ENCODE assay signal across 21 mouse cellular contexts in genomic region chr5:86083987-86084386, GRCm38 (mm10). TPM values are rescaled to one million over a fixed set of nuclear protein-coding genes. Genes with fewer than 3 reads are reported as not detected.
DNase-seq lines count a peak whose midpoint lies in the region; ATAC-seq and TF ChIP-seq lines count a peak whose summit lies in the region.
"Had no signal": no experiment of that assay in that cellular context is flagged by ENCODE, and none has a peak within 500 bp of the region (broad histone marks: within the 10 kb centered on the region; RNA-seq: fewer than 3 reads in every experiment).

No protein-coding gene starts in this region.

- TF ChIP-seq POLR2A in kidney, adult 2 months (IDR thresholded peaks at IDR 0.05; ENCODE audit: low read depth, low read length), result no peak
- no peak for TF ChIP-seq POLR2A in liver, adult 2 months (IDR thresholded peaks at IDR 0.05; ENCODE audit: extremely low read depth, insufficient read depth, low read length)

- no peaks in the 10 kb centered on the region for H3K9me3 ChIP-seq in liver, embryonic 11.5 days (ENCODE audit: control insufficient read depth, low read length)
- H3K9me3 ChIP-seq: embryonic facial prominence, embryonic 10.5 days; embryonic facial prominence, embryonic 12.5 days; forebrain, embryonic 13.5 days; forebrain, embryonic 15.5 days had no signal

- no peaks in the 10 kb centered on the region for H3K79me2 ChIP-seq in liver, adult 2 months (ENCODE audit: control insufficient read depth, insufficient read depth, low read length)
- H3K79me2 ChIP-seq in macrophage (ENCODE audit: inconsistent target), result peaks cover 11% of the 10 kb centered on the region; the same call in 1 of the 2 replicates

- DNase-seq in kidney, adult 2 months, result peak; percentile 48
- no peak for DNase-seq in kidney, adult 8-10 months
- peak; percentile 5 to 39 for DNase-seq in kidney, postnatal 25 days
- no peak for DNase-seq in kidney, postnatal 10 days
- DNase-seq in liver, adult 2 months (ENCODE audit: extremely low read depth, low read depth, low spot score), result peak; percentile 82
- DNase-seq in liver, embryonic 11.5 days (ENCODE audit: low spot score), result no peak
- DNase-seq in cerebellum, postnatal 14 days, result no peak
- DNase-seq: adrenal gland, adult 2 months; adrenal gland, postnatal 10 days; adrenal gland, postnatal 25 days; cerebellum, adult 11 months; cerebellum, adult 18-20 months; cerebellum, adult 8-10 months; cerebellum, adult 9-11 months; cerebellum, postnatal 25 days had no signal

- no peak overlapping the region for H3K4me2 ChIP-seq in liver, embryonic 11.5 days
- H3K4me2 ChIP-seq: embryonic facial prominence, embryonic 12.5 days; forebrain, embryonic 13.5 days; forebrain, embryonic 15.5 days had no signal

- no peak for TF ChIP-seq CTCF in kidney, adult 2 months (conservative IDR thresholded peaks at IDR 0.05; ENCODE audit: insufficient read depth, insufficient read length, low read depth, low read length)
- TF ChIP-seq CTCF in liver, adult 2 months (IDR thresholded peaks at IDR 0.05; ENCODE audit: low read depth, low read length), result no peak

- no peak overlapping the region for H3K27ac ChIP-seq in kidney, adult 2 months (ENCODE audit: insufficient read depth, low read depth, low read length)
- no peak overlapping the region for H3K27ac ChIP-seq in liver, adult 2 months (replicated peaks; ENCODE audit: insufficient read depth, low read depth, low read length)
- no peak overlapping the region for H3K27ac ChIP-seq in liver, embryonic 11.5 days (ENCODE audit: low read depth, low read length)
- H3K27ac ChIP-seq in macrophage, result peak overlapping the region; percentile 54; the same call in 1 of the 2 replicates
- H3K27ac ChIP-seq: embryonic facial prominence, embryonic 10.5 days; embryonic facial prominence, embryonic 12.5 days; forebrain, embryonic 13.5 days; forebrain, embryonic 15.5 days had no signal

- H3K4me1 ChIP-seq in kidney, adult 2 months (ENCODE audit: control insufficient read depth, insufficient read depth, low read length), result no peaks in the 10 kb centered on the region
- H3K4me1 ChIP-seq in liver, adult 2 months (ENCODE audit: control insufficient read depth, insufficient read depth, low read length), result no peaks in the 10 kb centered on the region
- no peaks in the 10 kb centered on the region for H3K4me1 ChIP-seq in liver, embryonic 11.5 days (replicated peaks; ENCODE audit: control insufficient read depth, insufficient read depth, low read length)
- H3K4me1 ChIP-seq: embryonic facial prominence, embryonic 10.5 days; embryonic facial prominence, embryonic 12.5 days; forebrain, embryonic 13.5 days; forebrain, embryonic 15.5 days had no signal

- H3K36me3 ChIP-seq in kidney, adult 2 months (ENCODE audit: control insufficient read depth, insufficient read depth, low read length), result no peaks in the 10 kb centered on the region
- H3K36me3 ChIP-seq in liver, adult 2 months (ENCODE audit: control insufficient read depth, insufficient read depth, low read length), result no peaks in the 10 kb centered on the region
- H3K36me3 ChIP-seq in liver, embryonic 11.5 days (ENCODE audit: control insufficient read depth, insufficient read depth, low read length), result no peaks in the 10 kb centered on the region
- no peaks in the 10 kb centered on the region; the same call in 1 of the 2 replicates for H3K36me3 ChIP-seq in macrophage (ENCODE audit: inconsistent target)
- H3K36me3 ChIP-seq: embryonic facial prominence, embryonic 10.5 days; embryonic facial prominence, embryonic 12.5 days; forebrain, embryonic 15.5 days had no signal

- H3K27me3 ChIP-seq in kidney, adult 2 months (replicated peaks; ENCODE audit: control insufficient read depth, insufficient read depth, low read length), result no peaks in the 10 kb centered on the region
- H3K27me3 ChIP-seq in liver, adult 2 months (ENCODE audit: control insufficient read depth, insufficient read depth, low read length), result no peaks in the 10 kb centered on the region
- no peaks in the 10 kb centered on the region for H3K27me3 ChIP-seq in liver, embryonic 11.5 days (replicated peaks; ENCODE audit: control insufficient read depth, insufficient read depth, low read length)
- H3K27me3 ChIP-seq: embryonic facial prominence, embryonic 12.5 days; forebrain, embryonic 13.5 days; forebrain, embryonic 15.5 days had no signal

- H3K4me3 ChIP-seq in kidney, adult 2 months (ENCODE audit: insufficient read depth, low read depth, low read length), result no peak overlapping the region
- no peak overlapping the region for H3K4me3 ChIP-seq in liver, adult 2 months (ENCODE audit: insufficient read depth, low read depth, low read length)
- no peak overlapping the region for H3K4me3 ChIP-seq in liver, embryonic 11.5 days (ENCODE audit: low read depth, low read length)
- no peak overlapping the region for H3K4me3 ChIP-seq in macrophage (ENCODE audit: inconsistent target)
- H3K4me3 ChIP-seq: embryonic facial prominence, embryonic 10.5 days; embryonic facial prominence, embryonic 12.5 days; forebrain, embryonic 13.5 days; forebrain, embryonic 15.5 days had no signal

- H3K9ac ChIP-seq in liver, adult 2 months (ENCODE audit: low read depth, low read length), result no peak overlapping the region
- H3K9ac ChIP-seq in liver, embryonic 11.5 days (ENCODE audit: low read depth, low read length), result no peak overlapping the region
- H3K9ac ChIP-seq: embryonic facial prominence, embryonic 12.5 days; forebrain, embryonic 13.5 days; forebrain, embryonic 15.5 days had no signal

- ATAC-seq in liver, embryonic 11.5 days (replicated peaks; ENCODE audit: low FRiP score), result no peak
- ATAC-seq: forebrain, embryonic 13.5 days; forebrain, embryonic 15.5 days had no signal

- 60% methylated on average over 6 of the region's 6 CpGs for WGBS in kidney, adult 2 months
- WGBS in liver, adult 2 months, result 39% methylated on average over 6 of the region's 6 CpGs
- WGBS in liver, embryonic 11.5 days, result 75% methylated on average over 6 of the region's 6 CpGs
- 90% methylated on average over 6 of the region's 6 CpGs for WGBS in macrophage (ENCODE audit: missing documents)

RNA-seq across cellular contexts. Expression of gene Stap1, which starts 12.4 kb away (rescaled TPM):
- 0.49 and 0.97 TPM in 2 replicates for polyA plus RNA-seq in kidney, adult 2 months (2012; rRNA removed)
- 0.74 and 1.1 TPM in 2 replicates for total RNA-seq in liver, adult 2 months (2014; rRNA removed)
- 0.34 and 0.38 TPM in 2 replicates for polyA plus RNA-seq in liver, adult 2 months (2012; rRNA removed)
- 2.0 and 2.6 TPM in 2 replicates for polyA plus RNA-seq in liver, embryonic 11.5 days (2014; fragmentation: Nextera tagmentation; extraction: Ambion mirVana)
- total RNA-seq in macrophage (2018; cell fraction: chromatin; rRNA removed), result 100 to 1,000 TPM in 13 of 26 experiments, 10 to 100 TPM in 13; 12.3 to 386 (median 98.8) TPM
- total RNA-seq in macrophage (2018; cell fraction: cytosol; rRNA removed), result 10 to 100 TPM; 15.9 to 40.3 (median 28.5) TPM
- 100 to 1,000 TPM in 9 of 26 experiments, 10 to 100 TPM in 17; 32.8 to 249 (median 83.5) TPM for total RNA-seq in macrophage (2018; cell fraction: nucleus; rRNA removed)
- 23.6 to 56.7 TPM (median 42.1 TPM) in 3 replicates for polyA plus RNA-seq in macrophage (2018)
- total RNA-seq: MEL had no signal
- polyA plus RNA-seq: adrenal gland, adult 2 months; embryonic facial prominence, embryonic 10.5 days had no signal

RNA-seq across cellular contexts. Expression of gene Cenpc1, which starts 18.6 kb away (rescaled TPM):
- 1.9 and 2.6 TPM in 2 replicates for polyA plus RNA-seq in kidney, adult 2 months (2012; rRNA removed)
- 2.8 and 3.2 TPM in 2 replicates for total RNA-seq in liver, adult 2 months (2014; rRNA removed)
- polyA plus RNA-seq in liver, adult 2 months (2012; rRNA removed), result 0.93 and 1.1 TPM in 2 replicates
- polyA plus RNA-seq in liver, embryonic 11.5 days (2014; fragmentation: Nextera tagmentation; extraction: Ambion mirVana), result 25.7 and 25.8 TPM in 2 replicates
- 10 to 100 TPM; 43.2 to 81.1 (median 59.7) TPM for total RNA-seq in macrophage (2018; cell fraction: chromatin; rRNA removed)
- total RNA-seq in macrophage (2018; cell fraction: cytosol; rRNA removed), result 10 to 100 TPM in 20 of 26 experiments, 1 to 10 TPM in 6; 8.5 to 13.7 (median 11.1) TPM
- 10 to 100 TPM; 16.5 to 54.6 (median 32.7) TPM for total RNA-seq in macrophage (2018; cell fraction: nucleus; rRNA removed)
- 8.8 to 16.9 TPM (median 12.0 TPM) in 3 replicates for polyA plus RNA-seq in macrophage (2018)

Comparison
In these comparisons a context has a peak if more than half of its experiments do, and no peak if none do; other contexts are left out.
1. DNase-seq: peak in kidney, adult 2 months (single experiment), kidney, postnatal 25 days (2 of 2) and liver, adult 2 months (single experiment); none in kidney, adult 8-10 months (0 of 2), kidney, postnatal 10 days (single experiment), liver, embryonic 11.5 days (single experiment) and cerebellum, postnatal 14 days (0 of 2).